Mouse (Mus musculus): ENCODE results near the gene Birc5. TPM values are rescaled to one million over a fixed set of nuclear protein-coding genes. Genes with fewer than 3 reads are reported as not detected.

Birc5 gene
- polyA plus RNA-seq, 1 experiment: 60.7 TPM

GRCm38 (mm10) chr11:117846640-117847039, 2.4 kb upstream of the Birc5 start:
- H3K27me3 ChIP-seq (ENCODE audit: control insufficient read depth, insufficient read depth, insufficient read length): no peaks in the 10 kb centered on the region
- no peak overlapping the region for H3ac ChIP-seq (ENCODE audit: control insufficient read depth, insufficient read length)
- no peak overlapping the region for H3K4me3 ChIP-seq
- peaks cover 25% of the 10 kb centered on the region for H3K79me2 ChIP-seq (ENCODE audit: control insufficient read depth, insufficient read depth)
- H3K4me2 ChIP-seq (ENCODE audit: low read depth): no peak overlapping the region
- TF ChIP-seq MAX (IDR thresholded peaks at IDR 0.05; ENCODE audit: low read depth) (no peak), E2F4 (IDR thresholded peaks at IDR 0.05; ENCODE audit: insufficient read depth) (no peak), POLR2A (IDR thresholded peaks at IDR 0.05; ENCODE audit: insufficient read length, low read depth) (no peak), REST (IDR thresholded peaks at IDR 0.05; ENCODE audit: insufficient read depth, insufficient read length) (no peak)
- peaks cover 8% of the 10 kb centered on the region for H3K36me3 ChIP-seq (ENCODE audit: control insufficient read depth, insufficient read depth)

GRCm38 (mm10) chr11:117847593-117848215, 1.3 kb upstream of the Birc5 start:
- Histone ChIP-seq H3K36me3 (ENCODE audit: control insufficient read depth, insufficient read depth) (peaks cover 11% of the 10 kb centered on the region), H3K27me3 (ENCODE audit: control insufficient read depth, insufficient read depth, insufficient read length) (no peaks in the 10 kb centered on the region), H3K4me3 (peak overlapping the region; percentile 88), H3K79me2 (ENCODE audit: control insufficient read depth, insufficient read depth) (peaks cover 36% of the 10 kb centered on the region), H3ac (ENCODE audit: control insufficient read depth, insufficient read length) (peak overlapping the region; percentile 52), H3K4me2 (ENCODE audit: low read depth) (peak overlapping the region; percentile 82)
- TF ChIP-seq POLR2AphosphoS2 (IDR thresholded peaks at IDR 0.05; ENCODE audit: insufficient read length, low read depth): no peak
- TF ChIP-seq USF1 (IDR thresholded peaks at IDR 0.05; ENCODE audit: low read depth): no peak
- peak in 2 of 3 experiments; percentile 8 to 16 for TF ChIP-seq MYOD1 (IDR thresholded peaks at IDR 0.05; ENCODE audit: control insufficient read depth in 1 of 3, insufficient read length in 2 of 3, low read depth in 2 of 3)
- TF ChIP-seq CEBPB (IDR thresholded peaks at IDR 0.05; ENCODE audit: insufficient read depth, poor library complexity, severe bottlenecking): peak; percentile 58

- H3K4me2 ChIP-seq (ENCODE audit: low read depth): peak overlapping the region; percentile 82
- TF ChIP-seq USF1 (IDR thresholded peaks at IDR 0.05; ENCODE audit: low read depth): no peak
- no peak for TF ChIP-seq SRF (IDR thresholded peaks at IDR 0.05; ENCODE audit: control insufficient read depth, insufficient read length, low read depth)
- no peak for TF ChIP-seq MAX (IDR thresholded peaks at IDR 0.05; ENCODE audit: low read depth)
- TF ChIP-seq E2F4 (IDR thresholded peaks at IDR 0.05; ENCODE audit: insufficient read depth): no peak
- no peak for TF ChIP-seq REST (IDR thresholded peaks at IDR 0.05; ENCODE audit: insufficient read depth, insufficient read length)
- TF ChIP-seq MYOD1 (IDR thresholded peaks at IDR 0.05; ENCODE audit: control insufficient read depth in 1 of 3, insufficient read length in 2 of 3, low read depth in 2 of 3): no peak
- TF ChIP-seq MYOG (IDR thresholded peaks at IDR 0.05; ENCODE audit: control insufficient read depth in 1 of 3, insufficient read depth in 1 of 3, insufficient read length in 2 of 3, low read depth in 2 of 3): no peak
- TF ChIP-seq TCF3 (IDR thresholded peaks at IDR 0.05; ENCODE audit: insufficient read length, low read depth): no peak
- peak; percentile 34 for TF ChIP-seq POLR2A (IDR thresholded peaks at IDR 0.05; ENCODE audit: insufficient read length, low read depth)
- TF ChIP-seq TCF12 (IDR thresholded peaks at IDR 0.05; ENCODE audit: insufficient read depth, poor library complexity, severe bottlenecking): no peak
- TF ChIP-seq CEBPB (IDR thresholded peaks at IDR 0.05; ENCODE audit: insufficient read depth, poor library complexity, severe bottlenecking): no peak
- peak; percentile 51 for TF ChIP-seq POLR2AphosphoS2 (IDR thresholded peaks at IDR 0.05; ENCODE audit: insufficient read length, low read depth)
- peaks cover 11% of the 10 kb centered on the region for H3K36me3 ChIP-seq (ENCODE audit: control insufficient read depth, insufficient read depth)
- H3K27me3 ChIP-seq (ENCODE audit: control insufficient read depth, insufficient read depth, insufficient read length): no peaks in the 10 kb centered on the region
- H3K79me2 ChIP-seq (ENCODE audit: control insufficient read depth, insufficient read depth): peaks cover 43% of the 10 kb centered on the region
- H3ac ChIP-seq (ENCODE audit: control insufficient read depth, insufficient read length): peak overlapping the region; percentile 52
- peak overlapping the region; percentile 88 for H3K4me3 ChIP-seq
Observed at GRCm38 (mm10) chr11:117848271-117848984, 623 bp upstream of the Birc5 start.

- Histone ChIP-seq H3K27me3 (ENCODE audit: control insufficient read depth, insufficient read depth, insufficient read length) (no peaks in the 10 kb centered on the region), H3K36me3 (ENCODE audit: control insufficient read depth, insufficient read depth) (peaks cover 25% of the 10 kb centered on the region), H3ac (ENCODE audit: control insufficient read depth, insufficient read length) (no peak overlapping the region), H3K4me3 (no peak overlapping the region), H3K4me2 (ENCODE audit: low read depth) (no peak overlapping the region), H3K79me2 (ENCODE audit: control insufficient read depth, insufficient read depth) (peaks cover 66% of the 10 kb centered on the region)
- TF ChIP-seq CEBPB (IDR thresholded peaks at IDR 0.05; ENCODE audit: insufficient read depth, poor library complexity, severe bottlenecking) (no peak), SRF (IDR thresholded peaks at IDR 0.05; ENCODE audit: control insufficient read depth, insufficient read length, low read depth) (no peak), REST (IDR thresholded peaks at IDR 0.05; ENCODE audit: insufficient read depth, insufficient read length) (no peak), TCF3 (IDR thresholded peaks at IDR 0.05; ENCODE audit: insufficient read length, low read depth) (no peak), USF1 (IDR thresholded peaks at IDR 0.05; ENCODE audit: low read depth) (no peak), POLR2AphosphoS2 (IDR thresholded peaks at IDR 0.05; ENCODE audit: insufficient read length, low read depth) (no peak), E2F4 (IDR thresholded peaks at IDR 0.05; ENCODE audit: insufficient read depth) (no peak), POLR2A (IDR thresholded peaks at IDR 0.05; ENCODE audit: insufficient read length, low read depth) (no peak), MYOD1 (IDR thresholded peaks at IDR 0.05; ENCODE audit: control insufficient read depth in 1 of 3, insufficient read length in 2 of 3, low read depth in 2 of 3) (no peak), MAX (IDR thresholded peaks at IDR 0.05; ENCODE audit: low read depth) (no peak), MYOG (IDR thresholded peaks at IDR 0.05; ENCODE audit: control insufficient read depth in 1 of 3, insufficient read depth in 1 of 3, insufficient read length in 2 of 3, low read depth in 2 of 3) (no peak), TCF12 (IDR thresholded peaks at IDR 0.05; ENCODE audit: insufficient read depth, poor library complexity, severe bottlenecking) (no peak)
Observed at GRCm38 (mm10) chr11:117852875-117853274, 3.8 kb downstream of the Birc5 start.

GRCm38 (mm10) chr11:117854241-117854640, 5.2 kb downstream of the Birc5 start:
- H3K79me2 ChIP-seq (ENCODE audit: control insufficient read depth, insufficient read depth): peaks cover 64% of the 10 kb centered on the region
- H3K27me3 ChIP-seq (ENCODE audit: control insufficient read depth, insufficient read depth, insufficient read length): no peaks in the 10 kb centered on the region
- H3K4me2 ChIP-seq (ENCODE audit: low read depth): no peak overlapping the region
- H3K36me3 ChIP-seq (ENCODE audit: control insufficient read depth, insufficient read depth): peaks cover 25% of the 10 kb centered on the region
- no peak overlapping the region for H3K4me3 ChIP-seq
- TF ChIP-seq POLR2A (IDR thresholded peaks at IDR 0.05; ENCODE audit: insufficient read length, low read depth) (no peak), USF1 (IDR thresholded peaks at IDR 0.05; ENCODE audit: low read depth) (no peak), MAX (IDR thresholded peaks at IDR 0.05; ENCODE audit: low read depth) (no peak), SRF (IDR thresholded peaks at IDR 0.05; ENCODE audit: control insufficient read depth, insufficient read length, low read depth) (no peak), CEBPB (IDR thresholded peaks at IDR 0.05; ENCODE audit: insufficient read depth, poor library complexity, severe bottlenecking) (no peak), TCF3 (IDR thresholded peaks at IDR 0.05; ENCODE audit: insufficient read length, low read depth) (no peak), POLR2AphosphoS2 (IDR thresholded peaks at IDR 0.05; ENCODE audit: insufficient read length, low read depth) (no peak), E2F4 (IDR thresholded peaks at IDR 0.05; ENCODE audit: insufficient read depth) (no peak), MYOG (IDR thresholded peaks at IDR 0.05; ENCODE audit: control insufficient read depth in 1 of 3, insufficient read depth in 1 of 3, insufficient read length in 2 of 3, low read depth in 2 of 3) (no peak), MYOD1 (IDR thresholded peaks at IDR 0.05; ENCODE audit: control insufficient read depth in 1 of 3, insufficient read length in 2 of 3, low read depth in 2 of 3) (no peak), TCF12 (IDR thresholded peaks at IDR 0.05; ENCODE audit: insufficient read depth, poor library complexity, severe bottlenecking) (no peak), REST (IDR thresholded peaks at IDR 0.05; ENCODE audit: insufficient read depth, insufficient read length) (no peak)
- no peak overlapping the region for H3ac ChIP-seq (ENCODE audit: control insufficient read depth, insufficient read length)
